Mouse (Mus musculus) embryo, embryonic 10.5 days (tissue): Measurements from ENCODE around the gene Ehd3.
A peak's percentile ranks its signal among the peaks of the same experiment; 100 is the strongest.

ENCODE experiments used
- DNase-seq: peaks from one replicate; pipeline ENCODE4 v3.0.0-alpha.2; 2015; ENCODE audit warnings: low spot score

Gene Ehd3

DNA sequence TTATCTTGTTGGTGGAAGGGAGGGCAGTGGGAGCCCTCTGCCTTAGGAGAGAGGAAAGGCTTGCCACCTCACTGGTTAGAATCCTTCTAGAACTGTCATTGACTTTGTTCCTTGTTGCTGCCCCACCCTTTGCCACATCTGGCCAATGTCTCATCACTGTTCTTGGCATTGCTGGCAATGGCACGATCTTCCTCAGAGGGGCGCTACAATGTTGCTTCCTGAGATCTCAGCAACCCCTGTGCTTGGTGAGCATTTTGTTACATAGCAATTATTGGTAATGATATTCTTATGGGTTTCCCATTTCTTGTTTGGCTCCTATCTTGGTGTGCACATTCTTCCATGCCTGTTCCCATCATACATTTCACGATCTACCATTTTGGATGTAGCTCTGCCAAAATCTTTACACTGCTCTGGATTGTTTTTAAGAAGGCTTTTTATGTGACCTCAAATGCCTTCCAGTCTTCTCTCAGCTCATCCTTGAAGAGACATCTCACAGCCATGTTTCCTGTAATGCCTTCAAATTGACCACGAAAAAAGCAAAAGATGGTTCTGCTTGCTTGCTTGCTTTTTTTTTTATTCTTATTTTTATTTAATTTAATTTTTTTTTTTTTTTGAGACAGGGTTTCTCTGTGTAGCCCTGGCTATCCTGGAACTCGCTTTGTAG lies at the start of gene Ehd3:
Gene Ehd3 (plus strand): TSS at position 614 of the 664 bp plus-strand sequence.
- no peak for DNase-seq

DNA sequence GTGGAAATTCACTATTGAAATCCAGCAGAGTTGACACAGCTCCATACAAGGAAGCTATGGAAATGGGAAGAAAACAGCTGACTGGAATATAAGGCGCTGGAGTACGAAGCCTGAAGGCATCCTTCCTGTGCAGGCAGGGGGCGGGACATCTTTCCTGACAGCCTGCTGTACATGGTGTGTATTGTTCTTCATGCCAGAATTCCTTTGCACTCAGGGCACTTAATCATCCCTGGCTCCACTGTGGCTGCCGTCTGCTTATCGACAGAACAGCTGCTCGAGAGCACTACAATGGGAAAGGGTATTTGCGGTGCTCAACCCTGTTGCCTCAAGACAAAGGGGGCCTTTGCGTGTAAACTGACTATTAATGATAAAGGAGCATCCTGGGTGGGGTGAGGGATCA lies 33.0 kb upstream of the Ehd3 start:
- DNase-seq = peak; percentile 69

DNA sequence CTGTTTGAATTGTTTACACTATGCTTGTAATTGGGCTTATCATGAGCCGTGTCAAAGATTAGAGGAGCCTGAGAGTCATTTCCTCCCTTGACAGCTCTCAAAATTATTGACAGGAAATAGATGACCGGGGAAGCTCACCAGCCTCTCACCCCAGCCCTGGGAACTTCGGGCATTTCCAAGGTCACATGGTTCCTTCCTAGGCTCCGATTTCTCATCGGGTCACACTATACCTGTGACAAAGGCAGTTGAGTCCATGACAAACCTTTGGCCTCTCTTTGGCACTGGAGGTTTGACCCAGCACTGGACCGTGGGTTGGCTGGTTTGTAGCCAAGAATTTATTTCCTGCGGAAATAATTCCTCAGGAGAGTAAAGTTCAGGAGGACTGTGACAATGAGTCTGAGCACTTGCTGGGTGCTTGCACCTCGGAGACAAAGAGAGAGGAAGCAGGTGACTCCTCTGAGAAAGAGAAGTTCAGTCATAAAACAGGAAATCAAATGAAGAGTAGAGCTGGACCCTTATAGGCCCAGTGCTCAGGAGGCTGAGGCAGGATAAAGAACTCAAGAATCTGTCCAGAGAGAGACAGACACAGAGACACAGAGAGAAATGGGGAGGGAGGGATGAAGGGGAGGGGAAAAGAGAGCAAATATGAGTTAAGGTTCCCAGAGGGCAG lies 17.2 kb upstream of the Ehd3 start:
- DNase-seq = no peak

- DNase-seq = peak; percentile 24
Measured at GRCm38 (mm10) chr17:73790284-73791020, 13.5 kb upstream of the Ehd3 start.

DNA sequence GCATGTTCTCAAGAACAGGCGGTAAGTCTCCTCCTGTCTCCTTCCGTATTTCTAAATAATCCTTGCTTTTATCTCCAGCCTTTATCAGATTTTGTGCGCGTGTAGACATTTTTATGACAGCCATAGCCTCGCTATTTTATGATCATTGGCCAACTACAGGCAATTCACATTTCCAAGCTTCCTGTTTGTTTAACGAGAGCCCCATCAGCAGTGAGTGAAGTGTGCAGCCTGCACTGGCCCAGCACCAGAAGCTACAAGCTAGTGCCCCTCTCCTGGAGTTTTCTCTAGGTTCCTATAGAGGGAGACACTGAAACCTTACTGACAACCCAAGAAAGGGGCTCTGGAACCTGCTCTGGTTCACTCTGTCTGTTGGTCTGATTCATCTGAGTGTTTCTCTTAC lies 7.1 kb upstream of the Ehd3 start:
- no peak for DNase-seq

DNA sequence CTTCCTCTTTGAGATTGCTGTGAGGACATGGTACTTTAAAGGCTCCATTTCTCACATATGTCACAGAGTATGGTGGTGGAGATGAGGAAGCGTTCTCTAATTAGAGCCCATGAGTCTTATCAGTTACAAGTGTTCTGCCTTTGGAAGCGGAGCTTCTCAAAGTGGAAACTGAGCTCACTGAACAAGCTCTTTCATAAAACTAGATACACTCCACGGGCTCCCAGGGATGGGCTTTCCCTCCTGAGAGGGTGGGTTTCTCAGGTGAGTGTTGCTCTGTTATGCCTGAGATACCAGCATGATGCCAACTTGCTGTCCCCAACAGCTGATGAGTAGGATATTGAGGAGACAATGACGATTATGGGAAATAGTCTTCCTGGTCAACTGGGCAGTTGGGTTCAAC lies 6.2 kb upstream of the Ehd3 start:
- no peak for DNase-seq

- peak; percentile 95 for DNase-seq
Measured at GRCm38 (mm10) chr17:73804592-73805271, 798 bp downstream of the Ehd3 start.

- no peak for DNase-seq
Measured at GRCm38 (mm10) chr17:73806331-73806730, 2.4 kb downstream of the Ehd3 start.

DNA sequence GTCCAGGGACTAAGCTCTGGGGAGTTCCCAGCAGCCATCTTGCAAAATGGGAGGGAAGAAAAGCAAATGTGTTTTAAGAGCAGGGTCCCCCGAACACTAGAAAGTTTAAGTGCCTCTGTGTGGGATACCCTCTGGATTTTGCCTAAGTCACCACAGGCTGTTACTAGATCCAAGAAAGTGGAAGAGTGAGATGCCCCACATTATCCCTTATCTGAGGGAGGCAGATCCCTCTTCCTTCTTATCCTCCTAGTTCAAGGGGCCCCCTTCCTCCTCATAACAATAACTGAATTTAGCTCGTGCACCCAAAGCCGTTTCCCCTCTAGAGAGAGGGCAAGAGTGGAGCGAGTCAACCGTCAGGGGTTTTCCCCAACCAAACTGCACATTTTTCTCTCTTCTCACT lies 3.3 kb downstream of the Ehd3 start:
- DNase-seq = no peak

- no peak for DNase-seq
Measured at GRCm38 (mm10) chr17:73808431-73808830, 4.5 kb downstream of the Ehd3 start.

GRCm38 (mm10) chr17:73810801-73811200 lies 6.9 kb downstream of the Ehd3 start:
- DNase-seq = no peak

- DNase-seq = no peak
Measured at GRCm38 (mm10) chr17:73811566-73811965, 7.6 kb downstream of the Ehd3 start.

DNA sequence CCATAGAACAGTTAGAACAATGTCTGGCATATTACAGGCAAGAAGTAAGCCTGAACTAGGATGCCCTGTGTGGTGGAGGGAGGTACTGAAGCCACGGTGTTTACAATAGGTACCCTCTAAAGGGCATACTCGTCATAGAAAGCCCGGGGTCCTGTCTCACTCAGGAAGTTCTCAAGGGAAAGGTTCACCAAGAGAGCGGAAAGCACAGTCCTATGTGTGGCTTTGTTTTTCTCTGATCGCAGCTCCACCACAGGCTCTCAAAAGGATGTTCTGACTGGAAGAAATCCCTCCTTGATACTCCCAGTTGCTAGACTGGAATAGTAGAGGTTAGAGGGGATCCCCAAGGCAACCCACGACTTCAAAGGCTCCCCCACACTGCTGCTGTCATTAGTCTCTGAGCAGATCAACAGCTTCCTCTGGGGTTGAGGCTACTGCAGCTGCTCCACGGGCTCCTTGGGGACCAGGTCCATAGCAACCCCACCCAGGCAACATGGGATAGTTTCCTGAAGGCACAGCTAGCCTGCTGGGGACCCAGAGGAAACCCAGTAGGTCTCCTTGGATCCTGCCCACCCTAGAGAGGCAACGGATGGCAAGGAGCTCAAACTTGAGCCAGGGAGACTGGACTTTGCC lies 9.2 kb downstream of the Ehd3 start:
- DNase-seq = no peak

- no peak for DNase-seq
Measured at GRCm38 (mm10) chr17:73814500-73815190, 10.7 kb downstream of the Ehd3 start.

GRCm38 (mm10) chr17:73817697-73818380 lies 13.9 kb downstream of the Ehd3 start:
- DNase-seq = no peak

DNA sequence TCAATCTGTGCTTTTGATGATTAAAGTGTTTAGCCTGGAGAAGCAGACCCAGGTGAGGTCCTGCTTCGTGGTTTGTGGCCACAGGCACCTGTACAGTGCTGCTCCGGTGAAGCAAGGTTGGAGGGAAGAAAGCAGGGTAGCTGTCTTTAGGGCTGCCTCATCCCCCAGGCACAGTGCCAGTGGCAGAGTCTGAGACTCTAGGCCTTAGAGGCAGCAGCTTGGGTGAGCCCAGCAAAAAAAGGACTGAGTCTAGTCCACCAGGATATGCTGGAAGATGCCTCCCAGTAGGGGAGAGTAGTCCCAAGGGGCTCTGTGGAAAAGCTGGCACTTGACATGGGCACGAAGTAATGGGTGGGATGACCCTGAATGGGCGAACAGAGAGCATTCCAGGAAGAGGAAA lies 15.0 kb downstream of the Ehd3 start:
- no peak for DNase-seq

- DNase-seq = no peak
Measured at GRCm38 (mm10) chr17:73820726-73821125, 16.8 kb downstream of the Ehd3 start.

DNA sequence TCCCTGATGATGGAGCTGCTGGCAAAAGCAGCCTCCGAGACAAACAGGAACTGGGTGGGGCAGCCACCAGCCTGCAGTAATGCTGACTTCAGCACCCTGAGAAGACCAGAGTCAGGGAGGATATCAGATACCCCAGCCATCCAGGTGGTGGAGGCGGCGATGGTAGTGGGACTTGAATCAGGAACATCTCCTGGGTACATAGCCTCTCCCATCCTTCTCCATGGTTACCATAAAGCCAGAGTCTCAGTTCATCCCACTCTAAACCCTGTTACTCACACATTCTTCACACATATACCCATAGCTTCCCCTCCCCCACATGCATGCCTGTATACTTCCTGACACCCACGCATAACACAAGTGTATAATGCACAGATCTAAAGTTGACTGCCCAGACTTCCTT lies 18.3 kb downstream of the Ehd3 start:
- DNase-seq = no peak

GRCm38 (mm10) chr17:73823121-73824021 lies 19.4 kb downstream of the Ehd3 start:
- DNase-seq = peak; percentile 9

DNA sequence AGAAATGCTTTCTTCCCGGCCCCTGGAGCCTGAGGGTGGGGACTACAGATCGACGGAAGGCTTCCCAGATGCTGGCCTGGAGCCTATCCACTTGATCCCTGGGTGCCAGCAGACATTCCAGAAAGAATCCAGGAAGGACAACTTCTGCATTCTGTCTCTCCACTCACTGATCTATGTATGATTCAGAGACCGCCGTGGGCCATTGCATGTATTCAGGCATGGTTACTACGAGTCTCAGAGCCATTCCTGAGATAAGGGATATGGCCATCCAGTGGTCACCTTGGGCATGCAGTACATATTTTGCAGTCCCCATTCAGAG lies 20.0 kb downstream of the Ehd3 start:
- DNase-seq = no peak
